Mouse (Mus musculus) hindlimb bud, embryonic 11.5 days (tissue): ENCODE results near the gene Aldh3b3.
"Not testable (repeated sequence)": the region's sequence is repeated elsewhere in the genome, so short reads cannot be mapped to it uniquely, and the experiment has no call there.

Experiments
- DNase-seq: peaks from one replicate; pipeline ENCODE4 v3.0.0-alpha.2; 2012; ENCODE audit warnings: low read depth, low spot score; ENCODE audit errors: extremely low spot score

Gene Aldh3b3

GRCm38 (mm10) chr19:3935896-3936850, 22.3 kb upstream of the Aldh3b3 start:
- DNase-seq: no peak

- DNase-seq: no peak
These were observed 16.1 kb upstream of the Aldh3b3 start for GRCm38 (mm10) chr19:3942315-3942714.

- DNase-seq: no peak
These were observed 15.3 kb upstream of the Aldh3b3 start for GRCm38 (mm10) chr19:3942986-3943735.

GRCm38 (mm10) chr19:3945872-3946564, 12.4 kb upstream of the Aldh3b3 start:
- no peak for DNase-seq

GRCm38 (mm10) chr19:3946715-3947114, 11.7 kb upstream of the Aldh3b3 start:
- peak; percentile 35 for DNase-seq

- no peak for DNase-seq
These were observed 10.6 kb upstream of the Aldh3b3 start for GRCm38 (mm10) chr19:3947813-3948212.

- no peak for DNase-seq
These were observed 9.9 kb upstream of the Aldh3b3 start for GRCm38 (mm10) chr19:3948546-3948945.

GRCm38 (mm10) chr19:3950331-3950730, 8.1 kb upstream of the Aldh3b3 start:
- DNase-seq: no peak

- DNase-seq: no peak
These were observed 7.0 kb upstream of the Aldh3b3 start for GRCm38 (mm10) chr19:3951461-3951860.

- no peak for DNase-seq
These were observed 6.3 kb upstream of the Aldh3b3 start for GRCm38 (mm10) chr19:3952099-3952498.

- no peak for DNase-seq
These were observed 3.4 kb upstream of the Aldh3b3 start for GRCm38 (mm10) chr19:3955033-3955432.

- DNase-seq: no peak
These were observed 2.6 kb upstream of the Aldh3b3 start for GRCm38 (mm10) chr19:3955804-3956203.

- not testable (repeated sequence) for DNase-seq
These were observed 979 bp upstream of the Aldh3b3 start for GRCm38 (mm10) chr19:3957296-3958036.

- DNase-seq: no peak
These were observed 585 bp downstream of the Aldh3b3 start for GRCm38 (mm10) chr19:3959030-3959429.

GRCm38 (mm10) chr19:3960211-3960610, 1.8 kb downstream of the Aldh3b3 start:
- DNase-seq: no peak

- DNase-seq: not testable (repeated sequence)
These were observed 3.4 kb downstream of the Aldh3b3 start for GRCm38 (mm10) chr19:3961805-3962204.

- no peak for DNase-seq
These were observed 4.0 kb downstream of the Aldh3b3 start for GRCm38 (mm10) chr19:3962469-3962868.

- no peak for DNase-seq
These were observed 5.6 kb downstream of the Aldh3b3 start for GRCm38 (mm10) chr19:3964030-3964429.

- DNase-seq: no peak
These were observed 8.1 kb downstream of the Aldh3b3 start for GRCm38 (mm10) chr19:3966330-3967075.

GRCm38 (mm10) chr19:3967258-3967657, 8.8 kb downstream of the Aldh3b3 start:
- DNase-seq: no peak
